ENCODE assay signal across 9 mouse cellular contexts in the genomic region with DNA sequence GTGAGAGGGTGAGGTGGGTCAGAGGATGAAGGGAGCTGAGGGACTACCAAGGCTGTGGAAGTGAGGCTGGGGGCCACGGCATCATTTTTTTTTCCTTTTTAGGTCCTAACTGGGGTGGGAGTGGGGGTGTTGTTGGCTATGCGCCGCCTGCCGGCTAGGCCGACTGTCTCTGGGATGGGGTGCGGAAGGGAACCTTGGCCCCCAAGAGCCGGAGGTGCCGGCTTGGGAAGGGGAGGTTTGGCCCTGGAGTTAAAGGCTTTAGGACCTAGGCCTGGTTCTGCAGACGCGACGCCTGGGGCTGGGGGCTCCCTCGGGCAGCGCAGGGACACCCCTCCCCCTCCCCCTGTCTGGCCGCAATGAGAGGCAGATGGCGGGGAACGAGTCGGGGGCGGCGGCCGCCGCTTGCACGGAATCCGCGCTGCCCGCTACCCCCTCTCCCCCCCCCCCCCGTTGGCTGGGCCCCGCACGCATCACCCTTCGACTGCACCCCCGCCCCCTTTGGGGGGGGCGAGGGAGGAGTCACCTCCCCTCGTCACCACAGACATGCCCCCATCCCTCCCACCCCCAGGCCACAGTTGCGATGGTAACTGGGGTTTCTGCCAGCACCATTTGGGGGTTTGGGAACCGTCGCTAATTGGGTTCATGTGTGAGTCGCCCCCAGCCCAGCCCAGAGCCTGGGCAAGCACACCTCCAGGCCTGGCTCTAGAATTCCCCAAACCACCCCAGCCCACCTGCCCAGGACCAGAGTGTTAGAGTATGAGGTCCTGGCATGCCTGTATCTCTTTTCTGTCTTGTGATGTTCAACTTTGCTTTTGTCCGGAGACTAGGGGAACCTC. TPM values are rescaled to one million over a fixed set of nuclear protein-coding genes. Genes with fewer than 3 reads are reported as not detected.
A peak's percentile ranks its signal among the peaks of the same experiment; 100 is the strongest.
DNase-seq lines count a peak whose midpoint lies in the region; ATAC-seq and TF ChIP-seq lines count a peak whose summit lies in the region.
"Had no signal": no experiment of that assay in that cellular context is flagged by ENCODE, and none has a peak within 500 bp of the region (broad histone marks: within the 10 kb centered on the region; RNA-seq: fewer than 3 reads in every experiment).

No protein-coding gene starts in this region.

- ATAC-seq in intestine, embryonic 14.5 days (replicated peaks; ENCODE audit: low FRiP score, low TSS enrichment, low read depth) = no peak
- ATAC-seq: Patski had no signal

- peaks cover 36% of the 10 kb centered on the region for H3K4me1 ChIP-seq in intestine, embryonic 14.5 days (replicated peaks; ENCODE audit: control insufficient read depth, insufficient read depth, low read length)

- H3K4me2 ChIP-seq in intestine, embryonic 14.5 days (ENCODE audit: low read length) = peak overlapping the region; percentile 86

- peak overlapping the region; percentile 87 for H3K9ac ChIP-seq in intestine, embryonic 14.5 days (ENCODE audit: low read length)

- H3K9me3 ChIP-seq in intestine, embryonic 14.5 days (ENCODE audit: control insufficient read depth, low read length) = no peaks in the 10 kb centered on the region

- peaks cover 37% of the 10 kb centered on the region for H3K36me3 ChIP-seq in intestine, embryonic 14.5 days (ENCODE audit: control insufficient read depth, insufficient read depth, low read length)

- intact Hi-C loops in gastrocnemius, adult 2 months (cut with DNase I) = no loop called here

- DNase-seq in layer of hippocampus, postnatal 10 days (ENCODE audit: low spot score in 2 of 2) = peak; percentile 34 to 43
- no peak for DNase-seq in layer of hippocampus, adult 8-10 months (ENCODE audit: low spot score in 2 of 2)
- DNase-seq in adrenal gland, postnatal 36 days = peak; percentile 20 to 47
- DNase-seq in gastrocnemius, adult 2 months = peak; percentile 64
- peak; percentile 75 for DNase-seq in intestine, embryonic 14.5 days (ENCODE audit: low spot score)
- peak; percentile 26 for DNase-seq in lung, postnatal 36 days
- peak; percentile 14 for DNase-seq in testis, postnatal 14 days (ENCODE audit: low spot score)
- no peak for DNase-seq in cerebellum, adult 9-10 months

- no peaks in the 10 kb centered on the region for H3K27me3 ChIP-seq in intestine, embryonic 14.5 days (replicated peaks; ENCODE audit: control insufficient read depth, insufficient read depth, low read length)
- H3K27me3 ChIP-seq: Patski had no signal

- H3K4me3 ChIP-seq in gastrocnemius, adult 2 months = peak overlapping the region; percentile 83
- H3K4me3 ChIP-seq in intestine, embryonic 14.5 days (ENCODE audit: low read depth, low read length) = peak overlapping the region; percentile 75

- peak overlapping the region; percentile 92 for H3K27ac ChIP-seq in gastrocnemius, adult 2 months
- H3K27ac ChIP-seq in intestine, embryonic 14.5 days (ENCODE audit: low read depth) = peak overlapping the region; percentile 90

- under 1% methylated on average over 17 of the region's 37 CpGs for WGBS in intestine, embryonic 14.5 days

- TF ChIP-seq CTCF in gastrocnemius, adult 2 months (IDR thresholded peaks at IDR 0.05) = peak; percentile 12; the same call in 1 of the 2 replicates

RNA-seq across cellular contexts. Expression of gene Nfatc4, which starts 2.5 kb away (rescaled TPM):
- total RNA-seq in layer of hippocampus, postnatal 10 days (2021) = 1 to 10 TPM; 3.9 to 5.8 TPM
- 1 to 10 TPM; 1.4 to 2.0 (median 1.7) TPM for total RNA-seq in layer of hippocampus, adult 8-10 months (2022)
- total RNA-seq in adrenal gland, postnatal 36 days (2021) = 10 to 100 TPM; 19.2 to 26.0 TPM
- total RNA-seq in gastrocnemius, adult 2 months (2021) = 1 to 10 TPM; 3.4 to 3.8 TPM
- polyA plus RNA-seq in intestine, embryonic 14.5 days (2014; fragmentation: Nextera tagmentation; extraction: Ambion mirVana) = 34.3 and 37.4 TPM in 2 replicates

RNA-seq across cellular contexts. Expression of gene Nynrin, which starts 28.4 kb away (rescaled TPM):
- total RNA-seq in layer of hippocampus, postnatal 10 days (2021) = 10 to 100 TPM; 17.0 to 17.3 TPM
- 10 to 100 TPM in 2 of 4 experiments, 1 to 10 TPM in 2; 6.4 to 10.9 (median 9.3) TPM for total RNA-seq in layer of hippocampus, adult 8-10 months (2022)
- 10 to 100 TPM in 1 of 2 experiments, 1 to 10 TPM in 1; 9.4 to 10.7 TPM for total RNA-seq in adrenal gland, postnatal 36 days (2021)
- 1 to 10 TPM; 1.6 to 2.0 TPM for total RNA-seq in gastrocnemius, adult 2 months (2021)
- polyA plus RNA-seq in intestine, embryonic 14.5 days (2014; fragmentation: Nextera tagmentation; extraction: Ambion mirVana) = 15.9 and 18.6 TPM in 2 replicates
- polyA plus RNA-seq: Patski had no signal

RNA-seq across cellular contexts. Expression of gene Ripk3, which starts 36.8 kb away (rescaled TPM):
- total RNA-seq in layer of hippocampus, postnatal 10 days (2021) = 1 to 10 TPM in 1 of 2 experiments, under 1 TPM in 1; 0.78 to 2.2 TPM
- total RNA-seq in layer of hippocampus, adult 8-10 months (2022) = 1 to 10 TPM in 1 of 4 experiments, under 1 TPM in 2, not detected in 1; 0.95 to 3.4 (median 0.99) TPM
- 1 to 10 TPM; 4.5 to 5.3 TPM for total RNA-seq in adrenal gland, postnatal 36 days (2021)
- 1 to 10 TPM in 1 of 2 experiments, under 1 TPM in 1; 0.64 to 1.1 TPM for total RNA-seq in gastrocnemius, adult 2 months (2021)
- 48.5 and 51.7 TPM in 2 replicates for polyA plus RNA-seq in intestine, embryonic 14.5 days (2014; fragmentation: Nextera tagmentation; extraction: Ambion mirVana)

RNA-seq across cellular contexts. Expression of gene Adcy4, which starts 41.5 kb away (rescaled TPM):
- 1 to 10 TPM; 6.7 to 9.0 TPM for total RNA-seq in layer of hippocampus, postnatal 10 days (2021)
- total RNA-seq in layer of hippocampus, adult 8-10 months (2022) = 1 to 10 TPM; 3.4 to 6.8 (median 4.8) TPM
- 10 to 100 TPM in 1 of 2 experiments, 1 to 10 TPM in 1; 6.7 to 13.8 TPM for total RNA-seq in adrenal gland, postnatal 36 days (2021)
- 10 to 100 TPM in 1 of 2 experiments, 1 to 10 TPM in 1; 6.8 to 10.1 TPM for total RNA-seq in gastrocnemius, adult 2 months (2021)
- 5.8 and 7.2 TPM in 2 replicates for polyA plus RNA-seq in intestine, embryonic 14.5 days (2014; fragmentation: Nextera tagmentation; extraction: Ambion mirVana)
- polyA plus RNA-seq: Patski had no signal

RNA-seq across cellular contexts. Expression of gene Cbln3, which starts 58.8 kb away (rescaled TPM):
- total RNA-seq in layer of hippocampus, postnatal 10 days (2021) = 1 to 10 TPM in 1 of 2 experiments, under 1 TPM in 1; 0.62 to 1.0 TPM
- under 1 TPM; 0.20 to 0.43 (median 0.33) TPM for total RNA-seq in layer of hippocampus, adult 8-10 months (2022)
- total RNA-seq in adrenal gland, postnatal 36 days (2021) = under 1 TPM in 1 of 2 experiments, not detected in 1; 0.13 TPM
- total RNA-seq in gastrocnemius, adult 2 months (2021) = not detected
- polyA plus RNA-seq in intestine, embryonic 14.5 days (2014; fragmentation: Nextera tagmentation; extraction: Ambion mirVana) = 0.18 and 0.23 TPM in 2 replicates

Comparison
In these comparisons a context has a peak if more than half of its experiments do, and no peak if none do; other contexts are left out.
1. DNase-seq: peak in layer of hippocampus, postnatal 10 days (2 of 2), adrenal gland, postnatal 36 days (2 of 2), gastrocnemius, adult 2 months (single experiment), intestine, embryonic 14.5 days (single experiment), lung, postnatal 36 days (single experiment) and testis, postnatal 14 days (single experiment); none in layer of hippocampus, adult 8-10 months (0 of 2) and cerebellum, adult 9-10 months (single experiment).